Mouse (Mus musculus) left cerebral cortex, adult 8-10 months (tissue): Measurements from ENCODE around the gene Grb7. TPM values are rescaled to one million over a fixed set of nuclear protein-coding genes. Genes with fewer than 3 reads are reported as not detected.

ENCODE experiments used
- DNase-seq, 2 experiments: peaks; one replicate each; pipeline ENCODE4 v3.0.0; 2022; ENCODE audit warnings: low spot score in 2 of 2
- total RNA-seq, 4 experiments: library from RNA; stranded (reverse); gene quantifications; 2 replicates each; pipeline ENCODE4 v1.2.4; 2022

Grb7 gene
- total RNA-seq, 4 experiments from 2014 or later, result 3.6 to 5.1 (median 4.7) TPM

- DNase-seq, result no peak
Measured at GRCm38 (mm10) chr11:98445238-98445637, 956 bp upstream of the Grb7 start.

- no peak for DNase-seq
Measured at GRCm38 (mm10) chr11:98445679-98446078, 515 bp upstream of the Grb7 start.

- DNase-seq, result no peak
Measured at GRCm38 (mm10) chr11:98446562-98447474, 624 bp downstream of the Grb7 start.

GRCm38 (mm10) chr11:98447475-98447834 is 1.3 kb downstream of the Grb7 start:
- DNase-seq, result no peak

- DNase-seq, result no peak
Measured at GRCm38 (mm10) chr11:98448191-98448790, 2.1 kb downstream of the Grb7 start.

- DNase-seq, result no peak
Measured at GRCm38 (mm10) chr11:98449419-98449818, 3.2 kb downstream of the Grb7 start.

GRCm38 (mm10) chr11:98449921-98450771 is 4.0 kb downstream of the Grb7 start:
- DNase-seq, result no peak

GRCm38 (mm10) chr11:98455484-98455883 is 9.3 kb downstream of the Grb7 start:
- DNase-seq, result no peak

- no peak for DNase-seq
Measured at GRCm38 (mm10) chr11:98456545-98456944, 10.4 kb downstream of the Grb7 start.

GRCm38 (mm10) chr11:98456945-98457344 is 10.8 kb downstream of the Grb7 start:
- DNase-seq, result no peak

- peak; percentile 73 to 82 for DNase-seq
Measured at GRCm38 (mm10) chr11:98457367-98458120, 11.3 kb downstream of the Grb7 start.

GRCm38 (mm10) chr11:98458121-98458990 is 12.2 kb downstream of the Grb7 start:
- DNase-seq, result no peak

GRCm38 (mm10) chr11:98459071-98459741 is 13.0 kb downstream of the Grb7 start:
- no peak for DNase-seq

GRCm38 (mm10) chr11:98459860-98460259 is 13.7 kb downstream of the Grb7 start:
- DNase-seq, result no peak

- DNase-seq, result no peak
Measured at GRCm38 (mm10) chr11:98461109-98461720, 15.0 kb downstream of the Grb7 start.

- no peak for DNase-seq
Measured at GRCm38 (mm10) chr11:98462255-98462654, 16.1 kb downstream of the Grb7 start.

GRCm38 (mm10) chr11:98463911-98464310 is 17.7 kb downstream of the Grb7 start:
- DNase-seq, result no peak

- no peak for DNase-seq
Measured at GRCm38 (mm10) chr11:98464516-98464915, 18.3 kb downstream of the Grb7 start.
